Mouse (Mus musculus): Measurements from ENCODE around the gene Dlg3. TPM values are rescaled to one million over a fixed set of nuclear protein-coding genes. Genes with fewer than 3 reads are reported as not detected.

Gene Dlg3
- polyA plus RNA-seq, 1 experiment = 50.8 TPM

GRCm38 (mm10) chrX:100769281-100769680, 1.8 kb downstream of the Dlg3 start:
- DNase-seq (ENCODE audit: low read depth) = no peak

GRCm38 (mm10) chrX:100774341-100774811, 6.9 kb downstream of the Dlg3 start:
- TF ChIP-seq CTCF (IDR thresholded peaks at IDR 0.05; ENCODE audit: borderline replicate concordance, extremely low read depth, insufficient read depth, insufficient read length) (peak; percentile 64), POLR2A (IDR thresholded peaks at IDR 0.05; ENCODE audit: borderline replicate concordance, extremely low read depth, insufficient read depth, insufficient read length, poor library complexity, severe bottlenecking) (no peak)
- DNase-seq (ENCODE audit: low read depth) = peak; percentile 59

More at GRCm38 (mm10) chrX:100769281-100769680, 1.8 kb downstream of the Dlg3 start:
- TF ChIP-seq CTCF (IDR thresholded peaks at IDR 0.05; ENCODE audit: borderline replicate concordance, extremely low read depth, insufficient read depth, insufficient read length) (no peak), POLR2A (IDR thresholded peaks at IDR 0.05; ENCODE audit: borderline replicate concordance, extremely low read depth, insufficient read depth, insufficient read length, poor library complexity, severe bottlenecking) (no peak)

- no peak for TF ChIP-seq CTCF (IDR thresholded peaks at IDR 0.05; ENCODE audit: borderline replicate concordance, extremely low read depth, insufficient read depth, insufficient read length)
- TF ChIP-seq POLR2A (IDR thresholded peaks at IDR 0.05; ENCODE audit: borderline replicate concordance, extremely low read depth, insufficient read depth, insufficient read length, poor library complexity, severe bottlenecking) = no peak
- no peak for DNase-seq (ENCODE audit: low read depth)
Measured at GRCm38 (mm10) chrX:100775405-100775804, 7.9 kb downstream of the Dlg3 start.

- DNase-seq (ENCODE audit: low read depth) = peak; percentile 86
- peak; percentile 71; the same call in 1 of the 2 replicates for TF ChIP-seq CTCF (IDR thresholded peaks at IDR 0.05; ENCODE audit: borderline replicate concordance, extremely low read depth, insufficient read depth, insufficient read length)
- no peak for TF ChIP-seq POLR2A (IDR thresholded peaks at IDR 0.05; ENCODE audit: borderline replicate concordance, extremely low read depth, insufficient read depth, insufficient read length, poor library complexity, severe bottlenecking)
Measured at GRCm38 (mm10) chrX:100776494-100776893, 9.0 kb downstream of the Dlg3 start.

- peak; percentile 88 for DNase-seq (ENCODE audit: low read depth)
- TF ChIP-seq CTCF (IDR thresholded peaks at IDR 0.05; ENCODE audit: borderline replicate concordance, extremely low read depth, insufficient read depth, insufficient read length) (no peak), POLR2A (IDR thresholded peaks at IDR 0.05; ENCODE audit: borderline replicate concordance, extremely low read depth, insufficient read depth, insufficient read length, poor library complexity, severe bottlenecking) (no peak)
Measured at GRCm38 (mm10) chrX:100776985-100777654, 9.6 kb downstream of the Dlg3 start.

- TF ChIP-seq POLR2A (IDR thresholded peaks at IDR 0.05; ENCODE audit: borderline replicate concordance, extremely low read depth, insufficient read depth, insufficient read length, poor library complexity, severe bottlenecking) = no peak
- TF ChIP-seq CTCF (IDR thresholded peaks at IDR 0.05; ENCODE audit: borderline replicate concordance, extremely low read depth, insufficient read depth, insufficient read length) = no peak
- DNase-seq (ENCODE audit: low read depth) = peak; percentile 32
Measured at GRCm38 (mm10) chrX:100777655-100778234, 10.2 kb downstream of the Dlg3 start.

- DNase-seq (ENCODE audit: low read depth) = peak; percentile 27
- TF ChIP-seq POLR2A (IDR thresholded peaks at IDR 0.05; ENCODE audit: borderline replicate concordance, extremely low read depth, insufficient read depth, insufficient read length, poor library complexity, severe bottlenecking) = no peak
- TF ChIP-seq CTCF (IDR thresholded peaks at IDR 0.05; ENCODE audit: borderline replicate concordance, extremely low read depth, insufficient read depth, insufficient read length) = no peak
Measured at GRCm38 (mm10) chrX:100778397-100778796, 10.9 kb downstream of the Dlg3 start.

GRCm38 (mm10) chrX:100789322-100789721, 21.8 kb downstream of the Dlg3 start:
- TF ChIP-seq POLR2A (IDR thresholded peaks at IDR 0.05; ENCODE audit: borderline replicate concordance, extremely low read depth, insufficient read depth, insufficient read length, poor library complexity, severe bottlenecking) = no peak
- no peak for TF ChIP-seq CTCF (IDR thresholded peaks at IDR 0.05; ENCODE audit: borderline replicate concordance, extremely low read depth, insufficient read depth, insufficient read length)
- no peak for DNase-seq (ENCODE audit: low read depth)

- DNase-seq (ENCODE audit: low read depth) = peak; percentile 41
- TF ChIP-seq POLR2A (IDR thresholded peaks at IDR 0.05; ENCODE audit: borderline replicate concordance, extremely low read depth, insufficient read depth, insufficient read length, poor library complexity, severe bottlenecking) (no peak), CTCF (IDR thresholded peaks at IDR 0.05; ENCODE audit: borderline replicate concordance, extremely low read depth, insufficient read depth, insufficient read length) (no peak)
Measured at GRCm38 (mm10) chrX:100796041-100796740, 28.7 kb downstream of the Dlg3 start.

GRCm38 (mm10) chrX:100796741-100797090, 29.2 kb downstream of the Dlg3 start:
- DNase-seq (ENCODE audit: low read depth) = no peak
- TF ChIP-seq POLR2A (IDR thresholded peaks at IDR 0.05; ENCODE audit: borderline replicate concordance, extremely low read depth, insufficient read depth, insufficient read length, poor library complexity, severe bottlenecking) = no peak
- no peak for TF ChIP-seq CTCF (IDR thresholded peaks at IDR 0.05; ENCODE audit: borderline replicate concordance, extremely low read depth, insufficient read depth, insufficient read length)

- DNase-seq (ENCODE audit: low read depth) = no peak
- no peak for TF ChIP-seq POLR2A (IDR thresholded peaks at IDR 0.05; ENCODE audit: borderline replicate concordance, extremely low read depth, insufficient read depth, insufficient read length, poor library complexity, severe bottlenecking)
- no peak for TF ChIP-seq CTCF (IDR thresholded peaks at IDR 0.05; ENCODE audit: borderline replicate concordance, extremely low read depth, insufficient read depth, insufficient read length)
Measured at GRCm38 (mm10) chrX:100797370-100797769, 29.8 kb downstream of the Dlg3 start.

Data from brain, embryonic 14.5 days (tissue).